Mouse (Mus musculus) neural tube, embryonic 14.5 days (tissue): ENCODE data around the gene Cdc73. TPM values are rescaled to one million over a fixed set of nuclear protein-coding genes. Genes with fewer than 3 reads are reported as not detected.
"Not testable (repeated sequence)": the region's sequence is repeated elsewhere in the genome, so short reads cannot be mapped to it uniquely, and the experiment has no call there.

Experiments
- ATAC-seq: fragments of 200-750 bp; cut with Nextera tagmentation; 2 replicates; pipeline ENCODE4 v1.8.0; 2017; ENCODE audit warnings: low read depth, mild to moderate bottlenecking, moderate TSS enrichment, moderate library complexity
- H3K27ac ChIP-seq: fragments of 300-500 bp; sonication (generic); 2 replicates; pipeline ENCODE4 v1.5.1; 2014; ENCODE audit warnings: low read depth, mild to moderate bottlenecking, control low read depth, low read length, moderate library complexity, mixed read lengths
- H3K27me3 ChIP-seq: fragments of 300-500 bp; sonication (generic); 2 replicates; pipeline ENCODE4 v1.6.1; 2014; ENCODE audit warnings: low read length; ENCODE audit not compliant: control insufficient read depth, insufficient read depth
- H3K36me3 ChIP-seq: fragments of 300-500 bp; sonication (generic); 2 replicates; pipeline ENCODE4 v1.6.1; 2014; ENCODE audit warnings: low read length, mixed read lengths; ENCODE audit not compliant: control insufficient read depth, insufficient read depth
- H3K4me1 ChIP-seq: fragments of 300-500 bp; sonication (generic); 2 replicates; pipeline ENCODE4 v1.6.1; 2014; ENCODE audit warnings: low read length; ENCODE audit not compliant: control insufficient read depth, insufficient read depth
- H3K4me2 ChIP-seq: fragments of 300-500 bp; sonication (generic); 2 replicates; pipeline ENCODE4 v1.6.1; 2014; ENCODE audit warnings: mild to moderate bottlenecking, low read depth, low read length, control low read depth
- H3K4me3 ChIP-seq: fragments of 300-500 bp; sonication (generic); 2 replicates; pipeline ENCODE4 v1.5.1; 2014; ENCODE audit warnings: low read depth, low read length, control low read depth, mixed read lengths
- H3K9ac ChIP-seq: fragments of 300-500 bp; sonication (generic); replicated peaks from 2 replicates; pipeline ENCODE4 v1.6.1; 2014; ENCODE audit warnings: low read depth, mild to moderate bottlenecking, control low read depth, low read length, mixed read lengths
- H3K9me3 ChIP-seq: fragments of 300-500 bp; sonication (generic); 2 replicates; pipeline ENCODE4 v1.6.1; 2016; ENCODE audit warnings: low read length; ENCODE audit not compliant: control insufficient read depth
- WGBS: fragments of 180-500 bp; shearing (Covaris S2); extraction: QIAGEN DNeasy Blood & Tissue Kit; methylation state at CpG from one replicate; pipeline ENCODE4 v1.1.7; 2014; 5-methylcytosine and 5-hydroxymethylcytosine counted together
- polyA plus RNA-seq: library from polyadenylated mRNA; unstranded; fragments of >200 nt; fragmentation: Nextera tagmentation; extraction: Ambion mirVana; gene quantifications from 2 replicates; pipeline ENCODE4 v1.2.1, GENCODE M21; 2014

The Cdc73 gene
- polyA plus RNA-seq, 1 experiment from 2014 or later: 17.1 TPM

- no peak overlapping the region for H3K27ac ChIP-seq
- WGBS: 38% methylated on average over 4 of the region's 4 CpGs
- no peaks in the 10 kb centered on the region for H3K27me3 ChIP-seq
- H3K9me3 ChIP-seq: no peaks in the 10 kb centered on the region
- no peak overlapping the region for H3K9ac ChIP-seq
- no peaks in the 10 kb centered on the region for H3K36me3 ChIP-seq
- H3K4me3 ChIP-seq: no peak overlapping the region
- no peaks in the 10 kb centered on the region for H3K4me1 ChIP-seq
- H3K4me2 ChIP-seq: no peak overlapping the region
- no peak for ATAC-seq
These were observed 29.0 kb upstream of the Cdc73 start for GRCm38 (mm10) chr1:143731691-143732090.

GRCm38 (mm10) chr1:143730899-143731298 lies 28.2 kb upstream of the Cdc73 start:
- 77% methylated on average over 2 of the region's 2 CpGs for WGBS
- H3K4me1 ChIP-seq: no peaks in the 10 kb centered on the region
- H3K4me3 ChIP-seq: no peak overlapping the region
- no peaks in the 10 kb centered on the region for H3K27me3 ChIP-seq
- H3K9ac ChIP-seq: no peak overlapping the region
- no peak for ATAC-seq
- no peak overlapping the region for H3K4me2 ChIP-seq
- H3K9me3 ChIP-seq: no peaks in the 10 kb centered on the region
- no peak overlapping the region for H3K27ac ChIP-seq
- no peaks in the 10 kb centered on the region for H3K36me3 ChIP-seq

GRCm38 (mm10) chr1:143727701-143728445 lies 25.2 kb upstream of the Cdc73 start:
- Histone ChIP-seq H3K36me3 (no peaks in the 10 kb centered on the region), H3K27me3 (no peaks in the 10 kb centered on the region), H3K4me1 (no peaks in the 10 kb centered on the region), H3K4me2 (no peak overlapping the region), H3K9ac (no peak overlapping the region), H3K9me3 (no peaks in the 10 kb centered on the region), H3K4me3 (no peak overlapping the region), H3K27ac (no peak overlapping the region)
- no peak for ATAC-seq
- 87% methylated on average over 9 of the region's 9 CpGs for whole genome bisulfite sequencing

GRCm38 (mm10) chr1:143724456-143725064 lies 21.9 kb upstream of the Cdc73 start:
- ATAC-seq: no peak
- Histone ChIP-seq H3K4me2 (no peak overlapping the region), H3K4me1 (no peaks in the 10 kb centered on the region), H3K27me3 (no peaks in the 10 kb centered on the region), H3K27ac (no peak overlapping the region), H3K36me3 (no peaks in the 10 kb centered on the region), H3K9ac (no peak overlapping the region), H3K4me3 (no peak overlapping the region), H3K9me3 (no peaks in the 10 kb centered on the region)
- 86% methylated on average over 5 of the region's 5 CpGs for WGBS

- ATAC-seq, H3K4me3 ChIP-seq: not testable (repeated sequence)
These were observed 13.3 kb upstream of the Cdc73 start, which contains the start of gene Glrx2 for GRCm38 (mm10) chr1:143716038-143716437. Gene Glrx2 (plus strand): TSS chr1:143716338.

GRCm38 (mm10) chr1:143710627-143710976 lies 7.9 kb upstream of the Cdc73 start:
- no peaks in the 10 kb centered on the region for H3K36me3 ChIP-seq
- no peak overlapping the region for H3K4me3 ChIP-seq
- 84% methylated on average over 5 of the region's 5 CpGs for WGBS
- no peak overlapping the region for H3K4me2 ChIP-seq
- H3K4me1 ChIP-seq: no peaks in the 10 kb centered on the region
- H3K27me3 ChIP-seq: no peaks in the 10 kb centered on the region
- no peak overlapping the region for H3K27ac ChIP-seq
- H3K9me3 ChIP-seq: no peaks in the 10 kb centered on the region
- H3K9ac ChIP-seq: no peak overlapping the region
- ATAC-seq: no peak

More at GRCm38 (mm10) chr1:143716038-143716437, 13.3 kb upstream of the Cdc73 start, which contains the start of gene Glrx2:
- H3K4me2 ChIP-seq, H3K36me3 ChIP-seq, H3K27ac ChIP-seq, H3K9ac ChIP-seq, H3K4me1 ChIP-seq, H3K9me3 ChIP-seq, H3K27me3 ChIP-seq: not testable (repeated sequence)
- no CpG with 5 or more reads among the region's 2 CpGs for WGBS

- peak; percentile 71; the same call in 1 of the 2 replicates for ATAC-seq
- no peak overlapping the region for H3K9ac ChIP-seq
These were observed 7.4 kb upstream of the Cdc73 start for GRCm38 (mm10) chr1:143709966-143710626.

GRCm38 (mm10) chr1:143708361-143708760 lies 5.7 kb upstream of the Cdc73 start:
- no peak for ATAC-seq
- no peaks in the 10 kb centered on the region for H3K9me3 ChIP-seq
- H3K9ac ChIP-seq: no peak overlapping the region
- H3K4me2 ChIP-seq: no peak overlapping the region
- WGBS: 72% methylated on average over 6 of the region's 6 CpGs
- no peak overlapping the region for H3K27ac ChIP-seq
- no peaks in the 10 kb centered on the region for H3K4me1 ChIP-seq
- no peak overlapping the region for H3K4me3 ChIP-seq
- no peaks in the 10 kb centered on the region for H3K27me3 ChIP-seq
- no peaks in the 10 kb centered on the region for H3K36me3 ChIP-seq

More at GRCm38 (mm10) chr1:143709966-143710626, 7.4 kb upstream of the Cdc73 start:
- H3K4me2 ChIP-seq: no peak overlapping the region
- no peaks in the 10 kb centered on the region for H3K36me3 ChIP-seq
- no peak overlapping the region for H3K4me3 ChIP-seq
- WGBS: 56% methylated on average over 7 of the region's 7 CpGs
- H3K27me3 ChIP-seq: no peaks in the 10 kb centered on the region
- no peak overlapping the region for H3K27ac ChIP-seq
- no peaks in the 10 kb centered on the region for H3K4me1 ChIP-seq
- H3K9me3 ChIP-seq: no peaks in the 10 kb centered on the region

- Histone ChIP-seq H3K9me3 (no peaks in the 10 kb centered on the region), H3K4me3 (no peak overlapping the region), H3K9ac (no peak overlapping the region), H3K4me2 (no peak overlapping the region), H3K27me3 (no peaks in the 10 kb centered on the region), H3K36me3 (no peaks in the 10 kb centered on the region), H3K4me1 (no peaks in the 10 kb centered on the region), H3K27ac (no peak overlapping the region)
- no peak for ATAC-seq
- WGBS: 42% methylated on average over 4 of the region's 4 CpGs
These were observed 4.3 kb upstream of the Cdc73 start for GRCm38 (mm10) chr1:143707006-143707405.
